Mouse (Mus musculus): ENCODE measurements around the gene Zfp12. TPM values are rescaled to one million over a fixed set of nuclear protein-coding genes. Genes with fewer than 3 reads are reported as not detected.

Zfp12 gene
- polyA plus RNA-seq, 1 experiment = 32.3 TPM

DNA sequence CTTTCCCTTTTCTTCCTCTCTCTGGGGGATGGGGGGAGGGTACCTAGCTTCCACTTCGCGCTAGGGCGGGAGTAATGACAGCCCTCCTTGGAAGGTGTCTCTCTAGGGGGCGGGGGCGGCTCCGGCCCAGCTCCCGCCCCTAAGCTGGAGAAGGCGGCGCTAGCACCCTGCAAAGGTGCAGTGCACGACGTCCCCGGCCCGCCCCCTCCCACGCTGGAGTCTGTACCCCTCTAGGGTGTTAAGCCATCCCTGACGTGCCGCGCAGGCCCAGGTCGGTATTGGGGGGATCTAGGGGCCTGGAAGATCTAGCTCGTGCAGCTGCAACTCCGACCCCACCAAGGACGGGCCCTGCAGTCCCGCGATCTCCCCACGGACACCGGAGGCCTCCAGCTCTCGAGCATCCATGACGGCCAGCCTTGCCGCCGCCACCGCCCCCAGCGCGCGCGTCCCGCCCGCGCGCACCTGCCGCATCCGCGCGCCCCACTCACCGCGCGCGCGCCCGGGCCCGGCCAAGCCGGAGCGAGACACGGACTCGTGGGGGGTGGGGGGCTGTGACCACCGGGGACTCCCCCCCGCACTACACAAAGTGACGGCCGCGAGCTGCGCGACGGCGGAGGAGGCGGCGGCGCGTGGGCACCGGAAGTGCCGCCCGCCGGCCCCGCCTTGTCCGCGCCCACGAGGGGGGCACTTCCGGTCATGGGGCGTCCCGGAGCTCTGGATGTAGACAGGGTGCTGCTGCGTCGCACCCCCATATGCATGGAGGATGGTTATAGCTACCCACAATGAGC is 34.6 kb downstream of the Zfp12 start, which contains the start of gene Zfp316:
Zfp316 (minus strand) TSS at position 660 of the 788 bp plus-strand sequence.
- peak; percentile 88 for DNase-seq (ENCODE audit: low read depth)
- TF ChIP-seq POLR2A (IDR thresholded peaks at IDR 0.05; ENCODE audit: borderline replicate concordance, extremely low read depth, insufficient read depth, insufficient read length, poor library complexity, severe bottlenecking) (peak; percentile 88), CTCF (IDR thresholded peaks at IDR 0.05; ENCODE audit: borderline replicate concordance, extremely low read depth, insufficient read depth, insufficient read length) (no peak)

DNA sequence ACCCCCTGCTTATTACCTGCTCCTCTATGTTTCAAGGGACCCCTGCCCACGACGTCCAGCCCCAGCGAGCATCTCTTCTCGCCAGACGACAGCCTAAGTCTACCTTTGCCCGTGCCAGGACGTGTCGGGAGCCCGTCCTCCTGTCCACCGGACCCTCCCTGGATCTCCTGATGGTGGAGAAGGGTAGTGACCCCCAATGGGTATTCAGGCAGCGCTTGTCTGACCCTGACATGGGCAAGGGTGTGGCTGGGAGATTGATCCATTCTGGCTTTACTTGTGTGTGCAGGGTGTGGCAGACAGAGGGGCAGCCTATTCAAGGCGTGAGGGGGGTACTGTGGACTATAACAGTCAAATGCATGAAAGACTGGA is 35.2 kb downstream of the Zfp12 start:
- no peak for DNase-seq (ENCODE audit: low read depth)

DNA sequence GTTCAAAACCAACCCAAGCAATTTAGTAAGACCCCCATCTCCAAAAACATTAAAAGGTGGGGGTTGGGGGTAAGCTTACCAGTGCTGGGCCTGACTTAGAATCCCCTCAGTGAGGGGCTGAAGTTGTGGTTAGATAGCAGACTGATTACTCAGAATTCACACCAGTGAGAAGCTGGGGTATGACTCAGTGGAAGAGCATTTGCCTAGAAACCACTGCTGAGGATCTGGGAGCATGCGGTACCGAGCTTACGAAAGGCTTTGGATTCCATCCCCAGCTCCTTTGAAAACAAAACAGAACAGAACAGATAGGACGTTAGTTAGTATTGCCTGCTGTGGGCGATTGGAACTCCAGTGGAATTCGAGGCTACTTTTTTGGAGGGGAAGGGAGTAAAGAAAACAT is 36.7 kb downstream of the Zfp12 start:
- TF ChIP-seq POLR2A (IDR thresholded peaks at IDR 0.05; ENCODE audit: borderline replicate concordance, extremely low read depth, insufficient read depth, insufficient read length, poor library complexity, severe bottlenecking) = no peak
- no peak for TF ChIP-seq CTCF (IDR thresholded peaks at IDR 0.05; ENCODE audit: borderline replicate concordance, extremely low read depth, insufficient read depth, insufficient read length)
- DNase-seq (ENCODE audit: low read depth) = no peak

More for the DNA sequence above, 35.2 kb downstream of the Zfp12 start:
- TF ChIP-seq CTCF (IDR thresholded peaks at IDR 0.05; ENCODE audit: borderline replicate concordance, extremely low read depth, insufficient read depth, insufficient read length) (no peak), POLR2A (IDR thresholded peaks at IDR 0.05; ENCODE audit: borderline replicate concordance, extremely low read depth, insufficient read depth, insufficient read length, poor library complexity, severe bottlenecking) (no peak)

DNA sequence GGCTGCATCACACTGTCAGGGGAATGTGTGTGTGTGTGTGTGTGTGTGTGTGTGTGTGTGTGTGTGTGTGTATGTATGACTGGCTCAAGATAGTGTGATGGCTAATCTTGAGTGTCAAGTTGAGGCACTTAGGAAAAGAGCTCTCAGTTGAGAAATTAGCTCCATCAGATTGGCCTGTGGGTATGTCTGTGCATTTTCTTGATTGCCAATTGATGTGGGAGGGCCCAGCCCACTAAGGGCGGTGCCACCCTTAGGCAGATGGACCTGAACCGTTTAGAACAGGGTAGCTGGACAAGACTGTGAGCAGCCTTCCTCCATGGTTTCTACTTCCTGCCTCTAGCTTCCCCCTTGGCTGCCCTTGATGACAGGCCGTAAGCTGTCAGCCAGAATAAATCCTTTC is 37.1 kb downstream of the Zfp12 start:
- no peak for DNase-seq (ENCODE audit: low read depth)
- TF ChIP-seq CTCF (IDR thresholded peaks at IDR 0.05; ENCODE audit: borderline replicate concordance, extremely low read depth, insufficient read depth, insufficient read length) (no peak), POLR2A (IDR thresholded peaks at IDR 0.05; ENCODE audit: borderline replicate concordance, extremely low read depth, insufficient read depth, insufficient read length, poor library complexity, severe bottlenecking) (no peak)

DNA sequence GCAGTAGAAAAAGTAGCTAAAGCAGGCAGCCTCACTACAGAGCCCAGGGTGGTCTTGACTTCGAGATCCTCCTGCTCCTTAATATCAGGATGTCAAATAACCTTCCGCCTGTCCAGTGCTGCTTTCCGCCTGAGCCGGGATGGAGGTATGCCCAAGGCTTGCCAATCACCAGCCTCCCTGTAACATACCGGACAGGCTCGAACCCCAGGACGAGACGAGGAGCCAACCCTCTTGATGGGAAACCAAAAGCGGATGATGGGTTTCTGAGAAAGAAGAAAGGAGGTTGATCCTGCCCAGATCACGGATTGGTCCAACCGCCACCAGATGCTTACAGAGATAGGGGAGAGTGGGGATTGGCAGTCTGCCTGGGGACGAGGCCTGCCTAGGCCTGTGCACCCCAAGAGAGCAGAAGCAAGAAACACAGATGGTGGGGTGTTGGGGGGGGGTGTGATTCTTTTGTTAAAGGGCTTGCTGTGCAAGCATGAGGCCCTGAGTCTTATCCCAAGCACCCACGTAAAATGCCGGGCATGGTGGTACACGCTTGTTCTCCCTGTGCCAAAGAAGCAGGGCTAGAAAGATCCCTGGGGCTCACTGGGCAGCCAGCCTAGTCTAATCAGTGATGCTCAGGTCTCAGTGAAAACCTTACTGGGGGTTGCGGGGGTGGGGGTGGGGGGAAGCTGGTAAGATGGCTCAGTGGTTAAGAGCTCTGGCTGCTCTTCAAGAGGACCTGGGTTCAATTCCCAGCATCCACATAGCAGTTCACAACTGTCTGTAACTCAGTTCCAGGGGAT is 37.8 kb downstream of the Zfp12 start:
- TF ChIP-seq CTCF (IDR thresholded peaks at IDR 0.05; ENCODE audit: borderline replicate concordance, extremely low read depth, insufficient read depth, insufficient read length) = no peak
- TF ChIP-seq POLR2A (IDR thresholded peaks at IDR 0.05; ENCODE audit: borderline replicate concordance, extremely low read depth, insufficient read depth, insufficient read length, poor library complexity, severe bottlenecking) = no peak
- DNase-seq (ENCODE audit: low read depth) = peak; percentile 53

DNA sequence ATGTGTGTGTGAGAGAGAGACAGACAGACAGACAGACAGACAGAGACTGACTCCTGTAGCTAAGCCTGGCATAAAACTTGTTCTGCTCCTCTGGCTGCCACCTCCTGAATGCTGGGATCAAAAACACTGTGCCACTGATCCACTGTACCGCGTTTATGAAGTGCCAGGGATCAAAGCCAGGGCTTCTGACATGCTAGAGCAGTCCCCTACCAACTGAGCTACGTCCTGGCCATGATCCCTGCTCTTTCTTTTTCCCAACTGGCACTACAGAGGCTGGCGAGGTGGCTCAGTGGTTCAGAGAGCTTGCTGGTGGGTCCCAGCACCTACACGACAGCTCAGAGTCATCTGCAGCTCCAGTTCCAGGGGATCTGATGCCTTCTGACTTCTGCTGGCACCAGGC is 40.8 kb downstream of the Zfp12 start:
- no peak for DNase-seq (ENCODE audit: low read depth)
- TF ChIP-seq CTCF (IDR thresholded peaks at IDR 0.05; ENCODE audit: borderline replicate concordance, extremely low read depth, insufficient read depth, insufficient read length) (no peak), POLR2A (IDR thresholded peaks at IDR 0.05; ENCODE audit: borderline replicate concordance, extremely low read depth, insufficient read depth, insufficient read length, poor library complexity, severe bottlenecking) (no peak)

DNA sequence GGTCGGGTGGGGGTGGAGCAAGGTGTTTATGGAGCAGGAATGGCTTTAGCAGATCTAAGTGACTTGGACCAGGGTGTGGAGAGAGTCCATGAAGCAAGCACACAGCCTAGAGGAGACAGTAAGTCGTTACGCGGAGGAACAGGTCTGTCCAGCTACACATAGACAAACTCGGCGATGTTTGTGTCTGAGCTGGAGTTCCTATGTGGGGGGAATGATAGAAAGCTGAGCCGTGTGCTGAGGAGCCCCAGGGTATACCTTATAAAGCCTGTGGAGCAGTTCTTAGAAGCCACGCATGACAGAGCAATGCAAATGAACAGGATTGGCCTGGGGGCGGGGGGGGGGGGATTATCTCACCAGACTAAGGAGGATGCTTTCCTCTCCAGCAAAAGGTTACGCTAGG is 44.3 kb downstream of the Zfp12 start:
- no peak for DNase-seq (ENCODE audit: low read depth)
- TF ChIP-seq CTCF (IDR thresholded peaks at IDR 0.05; ENCODE audit: borderline replicate concordance, extremely low read depth, insufficient read depth, insufficient read length) (no peak), POLR2A (IDR thresholded peaks at IDR 0.05; ENCODE audit: borderline replicate concordance, extremely low read depth, insufficient read depth, insufficient read length, poor library complexity, severe bottlenecking) (no peak)

DNA sequence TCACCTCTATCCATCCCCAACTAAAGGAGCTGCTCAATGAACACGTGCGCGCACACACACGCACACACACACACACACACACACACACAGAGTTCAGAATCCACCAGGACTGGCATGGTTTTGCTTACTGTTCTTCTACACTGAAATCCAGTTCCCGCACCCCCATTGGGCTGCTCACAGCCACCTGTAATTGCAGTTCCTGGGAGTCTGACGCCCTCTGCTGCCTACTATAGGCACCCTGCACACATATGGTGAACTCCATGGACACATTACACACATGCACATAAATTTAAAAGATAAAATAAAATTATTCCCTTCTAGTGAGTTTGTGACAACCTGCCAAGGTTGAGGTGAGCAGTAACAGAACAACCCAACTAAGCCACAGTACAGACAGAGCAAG is 49.8 kb downstream of the Zfp12 start:
- TF ChIP-seq CTCF (IDR thresholded peaks at IDR 0.05; ENCODE audit: borderline replicate concordance, extremely low read depth, insufficient read depth, insufficient read length) (peak; percentile 22; the same call in 1 of the 2 replicates), POLR2A (IDR thresholded peaks at IDR 0.05; ENCODE audit: borderline replicate concordance, extremely low read depth, insufficient read depth, insufficient read length, poor library complexity, severe bottlenecking) (no peak)
- DNase-seq (ENCODE audit: low read depth) = peak; percentile 13

DNA sequence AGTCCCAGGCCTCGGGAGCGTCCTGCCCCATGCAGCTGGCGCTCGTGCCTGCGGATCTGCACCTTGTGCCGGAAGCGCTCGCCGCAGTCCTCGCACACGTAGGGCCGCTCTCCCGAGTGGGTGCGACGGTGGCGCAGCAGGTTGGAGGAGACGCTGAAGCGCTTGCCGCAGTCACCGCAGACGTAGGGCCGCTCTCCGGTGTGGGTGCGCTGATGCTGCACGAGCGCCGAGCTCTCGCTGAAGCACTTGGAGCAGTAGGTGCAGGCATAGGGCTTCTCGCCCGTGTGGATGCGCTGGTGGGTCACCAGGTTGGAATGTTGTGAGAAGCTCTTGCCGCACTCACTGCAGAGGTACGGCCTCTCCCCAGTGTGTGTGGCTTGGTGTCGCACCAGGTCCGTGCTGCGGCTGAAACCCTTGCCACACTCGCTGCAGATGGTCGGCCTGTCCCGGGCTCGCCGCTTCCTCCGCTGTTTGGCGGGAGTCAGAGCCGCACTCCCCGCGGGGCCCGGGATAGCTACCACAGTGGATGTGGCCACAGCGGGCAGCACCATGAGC is 52.9 kb downstream of the Zfp12 start:
- peak; percentile 36 for DNase-seq (ENCODE audit: low read depth)
- TF ChIP-seq POLR2A (IDR thresholded peaks at IDR 0.05; ENCODE audit: borderline replicate concordance, extremely low read depth, insufficient read depth, insufficient read length, poor library complexity, severe bottlenecking) (no peak), CTCF (IDR thresholded peaks at IDR 0.05; ENCODE audit: borderline replicate concordance, extremely low read depth, insufficient read depth, insufficient read length) (no peak)

DNA sequence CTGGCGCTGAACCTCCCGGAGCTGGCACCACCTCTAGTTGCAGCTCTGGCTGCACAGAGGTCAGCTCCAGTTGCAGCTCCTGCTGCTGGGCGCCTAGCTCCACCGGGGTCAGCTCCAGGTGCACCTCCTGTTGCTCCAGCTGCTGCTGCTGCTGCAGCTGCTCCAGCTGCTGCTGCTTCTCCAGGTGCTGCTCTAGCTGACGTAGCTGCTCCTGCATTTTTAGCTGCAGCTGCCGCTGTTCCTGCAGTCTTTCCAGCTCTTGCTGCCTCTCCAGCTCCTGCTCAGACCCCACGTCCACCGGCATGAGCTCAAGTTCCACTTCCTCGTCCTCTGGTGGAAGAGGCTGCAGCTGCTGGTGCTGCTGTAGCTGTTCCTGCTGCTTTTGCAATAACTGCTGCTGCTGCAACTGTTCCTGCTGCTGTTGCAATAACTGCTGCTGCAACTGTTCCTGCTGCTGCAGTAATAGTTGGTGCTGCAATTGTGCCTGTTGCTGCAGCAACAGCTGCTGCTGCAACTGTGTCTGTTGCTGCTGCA is 53.5 kb downstream of the Zfp12 start:
- DNase-seq (ENCODE audit: low read depth) = no peak
- TF ChIP-seq CTCF (IDR thresholded peaks at IDR 0.05; ENCODE audit: borderline replicate concordance, extremely low read depth, insufficient read depth, insufficient read length) = no peak

DNA sequence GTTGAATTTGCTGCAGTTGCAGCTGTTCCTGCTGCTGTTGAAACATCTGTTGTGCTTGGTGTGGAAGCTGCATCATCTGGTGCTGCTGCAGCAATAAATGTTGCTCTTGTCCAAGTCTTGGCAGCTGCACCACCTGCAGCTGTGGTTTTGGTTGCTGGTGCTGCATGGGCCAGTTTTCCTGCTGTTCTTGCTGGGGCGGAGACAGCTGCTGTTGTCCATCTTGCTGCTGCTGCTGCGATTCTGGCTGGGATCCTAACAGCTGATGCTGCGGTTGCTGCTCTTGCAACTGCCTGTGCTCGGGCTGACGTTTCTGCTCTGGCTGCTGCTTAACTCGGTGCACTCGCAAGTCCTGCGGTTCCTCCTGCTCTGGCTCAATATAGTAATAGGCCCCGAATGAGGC is 54.3 kb downstream of the Zfp12 start:
- no peak for DNase-seq (ENCODE audit: low read depth)
- TF ChIP-seq POLR2A (IDR thresholded peaks at IDR 0.05; ENCODE audit: borderline replicate concordance, extremely low read depth, insufficient read depth, insufficient read length, poor library complexity, severe bottlenecking) (no peak), CTCF (IDR thresholded peaks at IDR 0.05; ENCODE audit: borderline replicate concordance, extremely low read depth, insufficient read depth, insufficient read length) (no peak)

All from brain, embryonic 14.5 days (tissue).